ENCODE assay signal across 11 mouse cellular contexts in genomic region chr16:13640064-13640463, GRCm38 (mm10). TPM values are rescaled to one million over a fixed set of nuclear protein-coding genes. Genes with fewer than 3 reads are reported as not detected.
DNase-seq lines count a peak whose midpoint lies in the region; ATAC-seq and TF ChIP-seq lines count a peak whose summit lies in the region.
"Had no signal": no experiment of that assay in that cellular context is flagged by ENCODE, and none has a peak within 500 bp of the region (broad histone marks: within the 10 kb centered on the region; RNA-seq: fewer than 3 reads in every experiment).

No protein-coding gene starts in this region.

- H3K4me1 ChIP-seq in cerebellum, adult 2 months (ENCODE audit: control insufficient read depth, insufficient read depth, low read length) = no peaks in the 10 kb centered on the region
- H3K4me1 ChIP-seq in liver, adult 2 months (ENCODE audit: control insufficient read depth, insufficient read depth, low read length) = no peaks in the 10 kb centered on the region
- no peaks in the 10 kb centered on the region for H3K4me1 ChIP-seq in liver, embryonic 12.5 days
- no peaks in the 10 kb centered on the region for H3K4me1 ChIP-seq in small intestine, adult 2 months (ENCODE audit: control insufficient read depth, insufficient read depth, insufficient read length, low read length)
- H3K4me1 ChIP-seq: embryonic facial prominence, embryonic 13.5 days; limb, embryonic 15.5 days had no signal

- 76% methylated on average over 7 of the region's 7 CpGs for WGBS in cerebellum, adult 2 months
- WGBS in liver, adult 2 months = 85% methylated on average over 7 of the region's 7 CpGs
- 82% methylated on average over 7 of the region's 7 CpGs for WGBS in liver, embryonic 12.5 days (ENCODE audit: insufficient replicate concordance)
- 87% methylated on average over 7 of the region's 7 CpGs for WGBS in small intestine, adult 2 months

- peak; percentile 9 to 33 for DNase-seq in cerebellum, postnatal 14 days
- no peak for DNase-seq in cerebellum, adult 2 months
- DNase-seq in liver, adult 2 months (ENCODE audit: extremely low read depth, low read depth, low spot score) = no peak
- peak; percentile 69 for DNase-seq in ZHBTc4 (ENCODE audit: low read depth, low spot score)
- DNase-seq in left cerebral cortex, adult 18-20 months (ENCODE audit: low spot score in 2 of 2) = no peak
- DNase-seq in urinary bladder, postnatal 25 days (ENCODE audit: low spot score) = no peak

- no peak for ATAC-seq in liver, embryonic 12.5 days
- ATAC-seq: Patski had no signal

- no peaks in the 10 kb centered on the region for H3K79me2 ChIP-seq in liver, adult 2 months (ENCODE audit: control insufficient read depth, insufficient read depth, low read length)

- H3K36me3 ChIP-seq in liver, adult 2 months (ENCODE audit: control insufficient read depth, insufficient read depth, low read length) = peaks cover 41% of the 10 kb centered on the region
- peaks cover 64% of the 10 kb centered on the region for H3K36me3 ChIP-seq in liver, embryonic 12.5 days
- H3K36me3 ChIP-seq in small intestine, adult 2 months (ENCODE audit: control insufficient read depth, insufficient read depth, low read length) = peaks cover 21% of the 10 kb centered on the region

- H3K4me3 ChIP-seq in cerebellum, adult 2 months (replicated peaks; ENCODE audit: insufficient read depth, low read depth, low read length) = no peak overlapping the region
- H3K4me3 ChIP-seq in liver, adult 2 months (ENCODE audit: insufficient read depth, low read depth, low read length) = no peak overlapping the region
- no peak overlapping the region for H3K4me3 ChIP-seq in liver, embryonic 12.5 days
- no peak overlapping the region for H3K4me3 ChIP-seq in small intestine, adult 2 months (ENCODE audit: low read depth, low read length)
- H3K4me3 ChIP-seq: embryonic facial prominence, embryonic 13.5 days; limb, embryonic 15.5 days had no signal

- H3K9ac ChIP-seq in liver, adult 2 months (ENCODE audit: low read depth, low read length) = no peak overlapping the region
- H3K9ac ChIP-seq in liver, embryonic 12.5 days = no peak overlapping the region
- H3K9ac ChIP-seq: embryonic facial prominence, embryonic 13.5 days; limb, embryonic 15.5 days had no signal

- H3K9me3 ChIP-seq in liver, embryonic 12.5 days (replicated peaks) = no peaks in the 10 kb centered on the region
- H3K9me3 ChIP-seq: embryonic facial prominence, embryonic 13.5 days; limb, embryonic 15.5 days had no signal

- no peak for TF ChIP-seq CTCF in cerebellum, adult 2 months (IDR thresholded peaks at IDR 0.05; ENCODE audit: borderline replicate concordance, insufficient read depth, low read depth, low read length)
- TF ChIP-seq CTCF in liver, adult 2 months (IDR thresholded peaks at IDR 0.05; ENCODE audit: low read depth, low read length) = peak; percentile 50
- peak; percentile 23; the same call in 1 of the 2 replicates for TF ChIP-seq CTCF in small intestine, adult 2 months (IDR thresholded peaks at IDR 0.05; ENCODE audit: extremely low read depth, insufficient read length, insufficient replicate concordance, low read depth, low read length)

- no peaks in the 10 kb centered on the region for H3K27me3 ChIP-seq in cerebellum, adult 2 months (ENCODE audit: control insufficient read depth, insufficient read depth, low read length)
- H3K27me3 ChIP-seq in liver, adult 2 months (ENCODE audit: control insufficient read depth, insufficient read depth, low read length) = no peaks in the 10 kb centered on the region
- H3K27me3 ChIP-seq in liver, embryonic 12.5 days (replicated peaks) = no peaks in the 10 kb centered on the region
- no peaks in the 10 kb centered on the region for H3K27me3 ChIP-seq in small intestine, adult 2 months (ENCODE audit: control insufficient read depth, insufficient read depth, low read length)
- H3K27me3 ChIP-seq: embryonic facial prominence, embryonic 13.5 days; limb, embryonic 15.5 days; Patski had no signal

- no peak for TF ChIP-seq POLR2A in cerebellum, adult 2 months (IDR thresholded peaks at IDR 0.05; ENCODE audit: borderline replicate concordance, insufficient read depth, low read length)
- TF ChIP-seq POLR2A in liver, adult 2 months (IDR thresholded peaks at IDR 0.05; ENCODE audit: extremely low read depth, insufficient read depth, low read length) = no peak
- TF ChIP-seq POLR2A in small intestine, adult 2 months (IDR thresholded peaks at IDR 0.05; ENCODE audit: low read depth, low read length) = no peak

- H3K27ac ChIP-seq in cerebellum, adult 2 months (ENCODE audit: insufficient read depth, low read length) = no peak overlapping the region
- no peak overlapping the region for H3K27ac ChIP-seq in liver, adult 2 months (replicated peaks; ENCODE audit: insufficient read depth, low read depth, low read length)
- H3K27ac ChIP-seq in liver, embryonic 12.5 days = no peak overlapping the region
- H3K27ac ChIP-seq in small intestine, adult 2 months (ENCODE audit: insufficient read depth, low read depth, low read length) = no peak overlapping the region
- H3K27ac ChIP-seq: embryonic facial prominence, embryonic 13.5 days; limb, embryonic 15.5 days had no signal

- no peak overlapping the region for H3K4me2 ChIP-seq in liver, embryonic 12.5 days
- H3K4me2 ChIP-seq: embryonic facial prominence, embryonic 13.5 days; limb, embryonic 15.5 days had no signal

RNA-seq across cellular contexts. Expression of gene Parn, which starts 27.9 kb away (rescaled TPM):
- 25.6 and 27.0 TPM in 2 replicates for polyA plus RNA-seq in cerebellum, adult 2 months (2012; rRNA removed)
- total RNA-seq in liver, adult 2 months (2014; rRNA removed) = 14.0 and 14.4 TPM in 2 replicates
- polyA plus RNA-seq in liver, adult 2 months (2012; rRNA removed) = 8.8 and 9.1 TPM in 2 replicates
- polyA plus RNA-seq in liver, embryonic 12.5 days (2016; fragmentation: Nextera tagmentation; extraction: Ambion mirVana) = 28.1 and 28.5 TPM in 2 replicates
- 3.8 and 9.5 TPM in 2 replicates for polyA plus RNA-seq in small intestine, adult 2 months (2012; rRNA removed)
- 10 to 100 TPM; 22.4 to 24.3 TPM for total RNA-seq in left cerebral cortex, adult 18-20 months (2021)

RNA-seq across cellular contexts. Expression of gene Bfar, which starts 31.6 kb away (rescaled TPM):
- polyA plus RNA-seq in cerebellum, adult 2 months (2012; rRNA removed) = 45.1 and 45.3 TPM in 2 replicates
- total RNA-seq in liver, adult 2 months (2014; rRNA removed) = 36.0 and 44.9 TPM in 2 replicates
- polyA plus RNA-seq in liver, adult 2 months (2012; rRNA removed) = 23.0 and 23.4 TPM in 2 replicates
- polyA plus RNA-seq in liver, embryonic 12.5 days (2016; fragmentation: Nextera tagmentation; extraction: Ambion mirVana) = 17.0 and 17.1 TPM in 2 replicates
- polyA plus RNA-seq in small intestine, adult 2 months (2012; rRNA removed) = 6.2 and 12.8 TPM in 2 replicates
- total RNA-seq in left cerebral cortex, adult 18-20 months (2021) = 10 to 100 TPM; 32.6 to 36.7 TPM

RNA-seq across cellular contexts. Expression of gene 3110001I22Rik, which starts 31.7 kb away (rescaled TPM):
- 2.6 and 3.1 TPM in 2 replicates for polyA plus RNA-seq in cerebellum, adult 2 months (2012; rRNA removed)
- total RNA-seq in liver, adult 2 months (2014; rRNA removed) = 6.1 and 7.9 TPM in 2 replicates
- 0.66 TPM in 2 replicates for polyA plus RNA-seq in liver, adult 2 months (2012; rRNA removed)
- 3.5 TPM in 2 replicates for polyA plus RNA-seq in liver, embryonic 12.5 days (2016; fragmentation: Nextera tagmentation; extraction: Ambion mirVana)
- polyA plus RNA-seq in small intestine, adult 2 months (2012; rRNA removed) = 0.46 and 1.2 TPM in 2 replicates
- total RNA-seq in left cerebral cortex, adult 18-20 months (2021) = 1 to 10 TPM; 3.5 to 4.0 TPM

Comparison
In these comparisons a context has a peak if more than half of its experiments do, and no peak if none do; other contexts are left out.
1. DNase-seq: peak in cerebellum, postnatal 14 days (2 of 2) and ZHBTc4 (single experiment); none in cerebellum, adult 2 months (0 of 2), liver, adult 2 months (single experiment), left cerebral cortex, adult 18-20 months (0 of 2) and urinary bladder, postnatal 25 days (single experiment).